Mouse (Mus musculus) olfactory bulb, adult 2 months (tissue): Measurements from ENCODE around the gene Hsf4. TPM values are rescaled to one million over a fixed set of nuclear protein-coding genes. Genes with fewer than 3 reads are reported as not detected.
"Not testable (repeated sequence)": the region's sequence is repeated elsewhere in the genome, so short reads cannot be mapped to it uniquely, and the experiment has no call there.

Experiments used
- H3K27ac ChIP-seq: fragments of 200-500 bp; 2 replicates; pipeline ENCODE4 v1.5.1; 2012; ENCODE audit warnings: low read depth, low read length; ENCODE audit not compliant: insufficient read depth
- H3K4me1 ChIP-seq: fragments of 200-500 bp; 2 replicates; pipeline ENCODE4 v1.6.1; 2012; ENCODE audit warnings: low read length; ENCODE audit not compliant: control insufficient read depth, insufficient read depth
- H3K4me3 ChIP-seq: fragments of 200-500 bp; 2 replicates; pipeline ENCODE4 v1.5.1; 2012; ENCODE audit warnings: mild to moderate bottlenecking, low read depth, low read length, moderate library complexity; ENCODE audit not compliant: insufficient read depth
- CTCF ChIP-seq: fragments of 200-500 bp; IDR thresholded peaks from 2 replicates; pipeline ENCODE4 v1.5.1; 2012; ENCODE audit warnings: low read depth, mild to moderate bottlenecking, low read length, moderate library complexity; ENCODE audit not compliant: insufficient read depth
- POLR2A ChIP-seq: fragments of 200-500 bp; IDR thresholded peaks from 2 replicates; pipeline ENCODE4 v1.6.1; 2012; ENCODE audit warnings: mild to moderate bottlenecking, low read depth, low read length, moderate library complexity; ENCODE audit not compliant: insufficient read depth
- WGBS: fragments of 180-500 bp; shearing (Covaris S2); methylation state at CpG from one replicate; pipeline ENCODE4 v1.1.7; 2018; 5-methylcytosine and 5-hydroxymethylcytosine counted together
- polyA plus RNA-seq: library from polyadenylated mRNA; stranded (reverse); fragments of >200 nt; gene quantifications from 2 replicates; pipeline ENCODE4 v1.2.4, GENCODE M21; 2012; ENCODE audit warnings: low replicate concordance; ENCODE audit not compliant: missing spikeins, insufficient read depth, insufficient read length

Hsf4 gene
- polyA plus RNA-seq, 1 experiment, result not detected

DNA sequence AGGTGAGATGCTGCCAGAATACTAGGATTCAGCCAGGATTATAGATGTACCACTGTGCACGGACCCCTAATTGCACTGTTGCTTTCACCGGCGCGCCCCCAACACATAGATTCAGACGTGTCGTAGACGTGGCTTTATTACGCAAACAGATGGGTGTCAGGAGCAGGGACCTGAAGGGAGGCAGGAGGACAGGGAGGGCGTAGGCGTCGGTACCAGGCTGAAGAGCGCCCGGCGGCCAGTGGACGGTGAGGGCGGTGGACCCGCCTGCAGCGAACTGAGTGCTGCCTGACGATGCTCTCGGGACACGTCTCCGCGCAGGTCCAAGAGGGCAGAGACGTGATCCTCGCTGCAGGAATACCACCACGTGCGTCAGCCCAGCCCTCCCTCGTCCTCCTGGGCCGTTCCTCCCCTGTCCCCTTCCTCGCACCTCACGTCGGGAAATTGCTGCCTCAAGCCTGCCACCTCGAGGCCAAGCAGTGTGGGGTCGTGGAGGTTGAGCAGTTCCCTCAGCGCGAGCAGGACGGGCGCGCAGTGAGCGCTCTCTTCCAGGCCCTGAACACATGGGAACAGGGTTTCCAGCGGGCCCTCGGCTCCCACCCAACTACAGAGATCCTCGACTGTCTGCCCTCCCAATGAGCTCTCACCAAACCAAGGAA is 20.3 kb downstream of the Hsf4 start, which contains the start of gene 4931428F04Rik:
Gene 4931428F04Rik (minus strand): TSS at position 60 of the 656 bp plus-strand sequence.
- Histone ChIP-seq H3K4me1 (peaks cover 22% of the 10 kb centered on the region), H3K4me3 (peak within 1 kb of the TSS; percentile 73), H3K27ac (peak within 1 kb of the TSS; percentile 78)
- TF ChIP-seq CTCF, result no peak
- no peak for TF ChIP-seq POLR2A
- WGBS, result 3% methylated on average over 43 of the region's 43 CpGs

DNA sequence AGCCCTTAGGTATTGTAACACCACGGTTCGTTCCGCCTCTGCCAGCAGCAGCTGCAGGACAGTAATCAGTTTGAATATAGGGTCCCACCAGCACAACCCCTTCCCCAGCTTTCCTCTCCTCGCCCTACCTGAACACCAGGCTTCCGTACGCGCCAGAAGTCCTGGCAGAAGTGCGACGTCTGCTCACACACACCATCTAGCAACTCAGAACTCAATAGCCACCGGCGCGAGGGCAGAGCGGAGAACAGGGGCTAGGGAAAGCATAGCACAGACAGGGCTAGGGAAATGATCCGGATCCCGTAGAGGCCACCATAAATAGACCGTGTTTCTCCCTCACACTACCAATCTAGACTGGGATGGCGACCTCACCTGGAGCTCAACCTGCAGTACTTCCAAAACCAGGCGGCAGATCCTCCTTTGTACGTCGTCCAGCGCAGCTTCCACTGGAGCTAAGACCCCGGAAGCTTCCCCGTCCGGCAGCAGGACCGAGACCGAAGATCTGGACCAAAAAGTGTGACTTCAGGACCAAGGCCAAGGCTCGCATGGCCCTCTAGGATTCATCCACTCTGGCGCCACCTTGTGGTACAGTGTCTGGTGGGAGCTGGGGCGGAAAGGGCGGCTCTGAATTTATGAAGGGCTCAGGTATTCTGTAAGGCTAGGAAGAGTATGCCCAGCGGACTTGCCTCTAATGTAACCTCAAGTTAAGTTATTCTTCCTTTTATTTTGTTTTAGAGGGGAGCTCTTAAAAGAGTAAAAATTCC is 21.1 kb downstream of the Hsf4 start:
- Histone ChIP-seq H3K27ac (no peak overlapping the region), H3K4me3 (peak overlapping the region; percentile 73; the same call in 1 of the 2 replicates), H3K4me1 (peaks cover 22% of the 10 kb centered on the region)
- TF ChIP-seq POLR2A, result no peak
- peak; percentile 69 for TF ChIP-seq CTCF
- WGBS, result 12% methylated on average over 31 of the region's 31 CpGs

DNA sequence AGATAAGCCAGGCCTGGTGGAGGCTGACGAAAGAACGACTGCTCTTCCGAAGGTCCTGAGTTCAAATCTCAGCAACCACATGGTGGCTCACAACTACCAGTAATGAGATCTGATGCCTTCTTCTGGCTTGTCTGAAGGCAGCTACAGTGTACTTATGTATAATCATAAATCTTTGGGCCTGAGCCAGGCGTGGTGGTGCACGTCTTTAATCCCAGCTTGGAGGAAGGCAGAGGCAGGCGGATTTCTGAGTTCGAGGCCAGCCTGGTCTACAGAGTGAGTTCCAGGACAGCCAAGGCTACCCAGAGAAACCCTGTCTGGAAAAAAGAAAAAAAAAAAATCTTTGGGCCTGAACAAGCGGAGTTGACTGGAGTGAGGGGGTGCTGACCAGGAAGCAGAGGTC is 21.8 kb downstream of the Hsf4 start:
- H3K27ac ChIP-seq, H3K4me3 ChIP-seq: not testable (repeated sequence)
- H3K4me1 ChIP-seq, result peaks cover 22% of the 10 kb centered on the region
- WGBS, result 90% methylated on average over 8 of the region's 8 CpGs

- not testable (repeated sequence) for H3K4me3 ChIP-seq, H3K27ac ChIP-seq
- WGBS, result 67% methylated on average over 3 of the region's 3 CpGs
- H3K4me1 ChIP-seq, result peaks cover 19% of the 10 kb centered on the region
Measured at GRCm38 (mm10) chr8:105291802-105292201, 22.2 kb downstream of the Hsf4 start.

- 87% methylated on average over 7 of the region's 7 CpGs for WGBS
- Histone ChIP-seq H3K4me1 (peaks cover 19% of the 10 kb centered on the region), H3K4me3 (no peak overlapping the region), H3K27ac (no peak overlapping the region)
- TF ChIP-seq CTCF (no peak), POLR2A (no peak)
Measured at GRCm38 (mm10) chr8:105292471-105292870, 22.9 kb downstream of the Hsf4 start.

GRCm38 (mm10) chr8:105293405-105293804 is 23.8 kb downstream of the Hsf4 start:
- 72% methylated on average over 19 of the region's 19 CpGs for WGBS
- no peak overlapping the region for H3K4me3 ChIP-seq
- peaks cover 22% of the 10 kb centered on the region for H3K4me1 ChIP-seq
- H3K27ac ChIP-seq, result no peak overlapping the region
- TF ChIP-seq CTCF (no peak), POLR2A (no peak)

GRCm38 (mm10) chr8:105294776-105295175 is 25.2 kb downstream of the Hsf4 start:
- TF ChIP-seq CTCF (no peak), POLR2A (no peak)
- Histone ChIP-seq H3K4me1 (peaks cover 20% of the 10 kb centered on the region), H3K4me3 (no peak overlapping the region), H3K27ac (no peak overlapping the region)
- 75% methylated on average over 9 of the region's 9 CpGs for WGBS

DNA sequence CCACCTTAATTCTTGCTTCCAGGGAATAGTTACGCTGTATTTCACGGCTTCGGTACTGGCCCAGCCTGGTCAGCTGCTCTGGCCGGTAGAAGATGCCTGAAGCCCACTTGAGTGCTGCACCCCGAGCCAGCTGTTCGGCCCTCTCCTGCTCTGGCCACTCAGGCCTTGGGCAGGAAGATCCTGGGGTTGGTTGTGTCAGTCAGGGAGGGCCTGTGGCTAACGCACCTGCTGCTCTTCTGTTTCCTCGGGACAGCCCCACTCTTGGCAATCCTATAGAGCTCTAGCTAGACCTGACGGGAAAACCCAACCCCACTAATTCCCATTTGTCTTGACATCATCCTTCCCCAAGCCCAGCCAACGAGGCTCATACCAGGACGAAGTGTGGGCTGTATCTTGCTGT is 25.7 kb downstream of the Hsf4 start:
- H3K27ac ChIP-seq, result no peak overlapping the region
- TF ChIP-seq CTCF, result no peak
- no peak for TF ChIP-seq POLR2A
- H3K4me3 ChIP-seq, result no peak overlapping the region
- WGBS, result 75% methylated on average over 11 of the region's 11 CpGs
- peaks cover 15% of the 10 kb centered on the region for H3K4me1 ChIP-seq

DNA sequence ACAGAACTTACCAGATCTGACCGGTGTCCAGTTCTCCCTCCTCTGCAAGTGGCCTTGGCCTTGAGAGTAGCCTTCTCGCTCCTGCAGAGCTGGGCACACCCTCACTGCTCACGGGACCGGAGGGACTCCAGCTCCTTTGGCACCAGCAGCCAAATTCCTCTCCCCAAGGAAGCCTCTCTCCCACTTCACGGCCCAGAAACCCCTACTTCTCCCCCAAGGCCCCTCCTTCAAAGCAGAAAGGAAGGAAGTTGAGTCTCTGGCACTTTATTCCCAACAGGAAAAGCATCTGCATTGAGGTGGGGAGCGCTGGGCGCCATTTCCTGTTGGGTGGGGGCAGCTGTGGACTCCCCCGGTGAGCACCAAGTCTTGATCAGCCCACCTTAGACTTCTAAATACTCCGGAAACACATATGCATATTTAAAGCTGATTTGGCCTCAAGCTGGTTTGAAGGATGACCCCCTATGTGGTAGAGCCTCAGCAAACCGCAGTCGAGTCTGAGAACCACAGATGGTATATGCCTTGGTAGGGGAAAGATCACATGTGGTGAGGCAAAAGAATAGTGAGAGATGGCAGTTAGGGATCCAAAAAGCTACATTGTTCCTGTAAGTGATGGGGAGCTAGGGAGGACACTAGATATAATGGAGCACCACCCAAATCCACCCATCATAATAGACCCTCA is 26.4 kb downstream of the Hsf4 start, which contains the start of gene Exoc3l:
Gene Exoc3l (minus strand): TSS at position 207 of the 679 bp plus-strand sequence.
- Histone ChIP-seq H3K4me3 (no peak within 1 kb of the TSS), H3K27ac (no peak within 1 kb of the TSS), H3K4me1 (peaks cover 9% of the 10 kb centered on the region)
- TF ChIP-seq POLR2A (no peak), CTCF (no peak)
- WGBS, result 75% methylated on average over 11 of the region's 11 CpGs
